Comparison of ENCODE assay signal across 9 mouse cellular contexts in the genomic region with DNA sequence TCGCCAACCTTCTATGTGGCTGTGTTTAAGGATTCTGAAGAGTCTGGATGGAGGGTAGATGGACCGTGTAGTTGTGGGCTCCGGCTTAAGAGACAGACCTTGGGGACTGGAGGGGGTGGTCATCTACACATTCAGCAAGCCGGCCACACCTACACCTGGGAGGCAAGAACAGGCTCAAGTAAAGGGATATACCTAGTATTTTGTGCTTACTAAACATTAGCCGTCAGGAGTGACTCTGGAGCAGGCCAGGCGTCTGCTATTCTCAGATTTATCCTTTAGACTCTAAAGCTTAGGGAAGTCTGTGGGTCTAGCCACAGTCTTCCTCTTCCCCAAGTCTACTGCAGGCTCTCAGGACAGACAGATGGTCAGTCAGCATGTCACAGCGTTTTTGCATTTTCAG. TPM values are rescaled to one million over a fixed set of nuclear protein-coding genes. Genes with fewer than 3 reads are reported as not detected.
DNase-seq lines count a peak whose midpoint lies in the region; ATAC-seq and TF ChIP-seq lines count a peak whose summit lies in the region.
"Had no signal": no experiment of that assay in that cellular context is flagged by ENCODE, and none has a peak within 500 bp of the region (broad histone marks: within the 10 kb centered on the region; RNA-seq: fewer than 3 reads in every experiment).

No protein-coding gene starts in this region.

- no peak for TF ChIP-seq POLR2A in small intestine, adult 2 months (IDR thresholded peaks at IDR 0.05; ENCODE audit: low read depth, low read length)

- DNase-seq in lung, embryonic 14.5 days, result no peak
- no peak for DNase-seq in lung, postnatal 4 days
- DNase-seq in right cerebral cortex, postnatal 36 days (ENCODE audit: low spot score in 2 of 2), result no peak
- DNase-seq in adipocyte (ENCODE audit: low spot score), result no peak
- DNase-seq in layer of hippocampus, adult 8-10 months (ENCODE audit: low spot score in 2 of 2), result no peak

- H3K27me3 ChIP-seq in lung, embryonic 14.5 days (ENCODE audit: insufficient read depth, low read length), result no peaks in the 10 kb centered on the region
- no peaks in the 10 kb centered on the region for H3K27me3 ChIP-seq in embryonic facial prominence, embryonic 15.5 days
- no peaks in the 10 kb centered on the region for H3K27me3 ChIP-seq in limb, embryonic 13.5 days
- H3K27me3 ChIP-seq in small intestine, adult 2 months (ENCODE audit: control insufficient read depth, insufficient read depth, low read length), result no peaks in the 10 kb centered on the region

- ATAC-seq in lung, embryonic 14.5 days (ENCODE audit: insufficient read depth), result no peak
- ATAC-seq in embryonic facial prominence, embryonic 15.5 days (ENCODE audit: insufficient number of reproducible peaks, low FRiP score, low TSS enrichment, low read depth), result no peak
- ATAC-seq in limb, embryonic 13.5 days (ENCODE audit: low FRiP score, low read depth), result no peak

- H3K9me3 ChIP-seq in lung, embryonic 14.5 days (ENCODE audit: low read depth, low read length), result no peaks in the 10 kb centered on the region
- H3K9me3 ChIP-seq in embryonic facial prominence, embryonic 15.5 days (replicated peaks), result no peaks in the 10 kb centered on the region
- no peaks in the 10 kb centered on the region for H3K9me3 ChIP-seq in limb, embryonic 13.5 days

- 26% methylated on average over 7 of the region's 7 CpGs for WGBS in lung, embryonic 14.5 days
- WGBS in embryonic facial prominence, embryonic 15.5 days, result 17% methylated on average over 7 of the region's 7 CpGs
- 22% methylated on average over 7 of the region's 7 CpGs for WGBS in limb, embryonic 13.5 days
- 7% methylated on average over 7 of the region's 7 CpGs for WGBS in small intestine, adult 2 months

- H3K4me1 ChIP-seq in lung, embryonic 14.5 days (ENCODE audit: insufficient read depth), result no peaks in the 10 kb centered on the region
- H3K4me1 ChIP-seq in embryonic facial prominence, embryonic 15.5 days, result peaks cover 13% of the 10 kb centered on the region
- H3K4me1 ChIP-seq in limb, embryonic 13.5 days, result peaks cover 21% of the 10 kb centered on the region
- H3K4me1 ChIP-seq in small intestine, adult 2 months (ENCODE audit: control insufficient read depth, insufficient read depth, insufficient read length, low read length), result peaks cover 10% of the 10 kb centered on the region; the same call in 1 of the 2 replicates

- TF ChIP-seq CTCF in lung, embryonic 14.5 days (IDR thresholded peaks at IDR 0.05; ENCODE audit: low read depth), result no peak
- TF ChIP-seq CTCF in small intestine, adult 2 months (IDR thresholded peaks at IDR 0.05; ENCODE audit: extremely low read depth, insufficient read length, insufficient replicate concordance, low read depth, low read length), result no peak

- H3K9ac ChIP-seq in lung, embryonic 14.5 days, result peak overlapping the region; percentile 80
- H3K9ac ChIP-seq in embryonic facial prominence, embryonic 15.5 days, result peak overlapping the region; percentile 72
- H3K9ac ChIP-seq in limb, embryonic 13.5 days, result peak overlapping the region; percentile 80

- peak overlapping the region; percentile 78 for H3K4me3 ChIP-seq in lung, embryonic 14.5 days (ENCODE audit: low read depth, low read length)
- peak overlapping the region; percentile 73 for H3K4me3 ChIP-seq in embryonic facial prominence, embryonic 15.5 days (replicated peaks)
- H3K4me3 ChIP-seq in limb, embryonic 13.5 days, result peak overlapping the region; percentile 80
- H3K4me3 ChIP-seq in small intestine, adult 2 months (ENCODE audit: low read depth, low read length), result peak overlapping the region; percentile 77

- H3K4me2 ChIP-seq in lung, embryonic 14.5 days, result peak overlapping the region; percentile 86
- H3K4me2 ChIP-seq in embryonic facial prominence, embryonic 15.5 days (replicated peaks), result peak overlapping the region; percentile 70
- H3K4me2 ChIP-seq in limb, embryonic 13.5 days (replicated peaks), result peak overlapping the region; percentile 82

- peaks cover 21% of the 10 kb centered on the region for H3K36me3 ChIP-seq in lung, embryonic 14.5 days (ENCODE audit: insufficient read depth)
- peaks cover 18% of the 10 kb centered on the region for H3K36me3 ChIP-seq in embryonic facial prominence, embryonic 15.5 days
- peaks cover 27% of the 10 kb centered on the region for H3K36me3 ChIP-seq in limb, embryonic 13.5 days
- peaks cover 11% of the 10 kb centered on the region for H3K36me3 ChIP-seq in small intestine, adult 2 months (ENCODE audit: control insufficient read depth, insufficient read depth, low read length)

- H3K27ac ChIP-seq in lung, embryonic 14.5 days (ENCODE audit: low read depth), result 0 out of 2 replicates have a peak overlapping the region, but pooled peaks have one; percentile 85
- H3K27ac ChIP-seq in embryonic facial prominence, embryonic 15.5 days (replicated peaks), result 0 out of 2 replicates have a peak overlapping the region, but pooled peaks have one; percentile 86
- H3K27ac ChIP-seq in limb, embryonic 13.5 days, result peak overlapping the region; percentile 89
- peak overlapping the region; percentile 31 for H3K27ac ChIP-seq in small intestine, adult 2 months (ENCODE audit: insufficient read depth, low read depth, low read length)

RNA-seq across cellular contexts. Expression of a gene that starts 2.9 kb away (rescaled TPM):
- polyA plus RNA-seq in lung, embryonic 14.5 days (2014; fragmentation: Nextera tagmentation; extraction: Ambion mirVana), result 148 and 161 TPM in 2 replicates
- 156 and 164 TPM in 2 replicates for polyA plus RNA-seq in embryonic facial prominence, embryonic 15.5 days (2015; fragmentation: Nextera tagmentation; extraction: Ambion mirVana)
- 165 and 170 TPM in 2 replicates for polyA plus RNA-seq in limb, embryonic 13.5 days (2015; fragmentation: Nextera tagmentation; extraction: Ambion mirVana)
- 12.9 and 24.2 TPM in 2 replicates for polyA plus RNA-seq in small intestine, adult 2 months (2012; rRNA removed)
- total RNA-seq in layer of hippocampus, adult 8-10 months (2022), result 10 to 100 TPM; 31.5 to 40.3 (median 35.7) TPM

RNA-seq across cellular contexts. Expression of a gene that starts 49.4 kb away (rescaled TPM):
- polyA plus RNA-seq in lung, embryonic 14.5 days (2014; fragmentation: Nextera tagmentation; extraction: Ambion mirVana), result not detected in 2 replicates
- not detected in 2 replicates for polyA plus RNA-seq in embryonic facial prominence, embryonic 15.5 days (2015; fragmentation: Nextera tagmentation; extraction: Ambion mirVana)
- not detected in 2 replicates for polyA plus RNA-seq in limb, embryonic 13.5 days (2015; fragmentation: Nextera tagmentation; extraction: Ambion mirVana)
- not detected in 2 replicates for polyA plus RNA-seq in small intestine, adult 2 months (2012; rRNA removed)
- total RNA-seq in layer of hippocampus, adult 8-10 months (2022), result not detected
- total RNA-seq: left cerebral cortex, adult 18-20 months had no signal

Comparison
In these comparisons a context has a peak if more than half of its experiments do, and no peak if none do; other contexts are left out.
1. H3K27ac ChIP-seq: peak in every context shown above with its lines; median percentile 89 in limb, embryonic 13.5 days; 86 in embryonic facial prominence, embryonic 15.5 days; 85 in lung, embryonic 14.5 days; 31 in small intestine, adult 2 months.